In the genomic region with DNA sequence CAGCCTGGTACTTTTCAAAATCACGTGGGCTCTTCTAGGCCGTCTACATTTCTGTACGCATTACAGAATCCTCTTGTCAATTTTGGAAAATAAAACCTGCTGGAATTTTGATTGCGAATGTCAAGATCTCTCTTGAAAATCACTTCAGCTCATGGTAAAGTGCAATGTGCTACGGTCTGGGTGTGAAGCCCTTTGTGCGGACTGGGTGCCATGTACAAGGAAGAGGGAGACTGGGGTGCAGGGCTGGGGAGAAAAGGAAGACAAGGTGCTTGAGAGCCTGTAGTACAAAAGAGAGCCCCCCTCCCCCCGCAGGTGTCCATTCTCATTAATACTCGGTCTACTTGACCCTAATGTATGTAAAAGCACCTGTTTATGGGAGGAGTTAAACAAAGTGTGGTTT, we compare ENCODE assay signal across 16 mouse cellular contexts.
"Had no signal": no experiment of that assay in that cellular context is flagged by ENCODE, and none has a peak within 500 bp of the region (broad histone marks: within the 10 kb centered on the region; RNA-seq: fewer than 3 reads in every experiment).

No protein-coding gene starts in this region.

- H3K27ac ChIP-seq: neural tube, embryonic 13.5 days; neural tube, embryonic 15.5 days; stomach, embryonic 15.5 days; stomach, postnatal 0 days had no signal

- H3K9ac ChIP-seq: neural tube, embryonic 13.5 days; neural tube, embryonic 15.5 days; stomach, embryonic 15.5 days had no signal

- H3K36me3 ChIP-seq: neural tube, embryonic 13.5 days; neural tube, embryonic 15.5 days; stomach, embryonic 15.5 days had no signal

- H3K4me3 ChIP-seq: neural tube, embryonic 13.5 days; neural tube, embryonic 15.5 days; stomach, embryonic 15.5 days had no signal

- H3K27me3 ChIP-seq: neural tube, embryonic 15.5 days; stomach, embryonic 15.5 days had no signal

- H3K4me2 ChIP-seq: neural tube, embryonic 13.5 days; neural tube, embryonic 15.5 days; stomach, embryonic 15.5 days had no signal

- DNase-seq: retina, postnatal 1 day; right cerebral cortex, adult 18-20 months; right cerebral cortex, postnatal 14 days; right cerebral cortex, postnatal 25 days; right cerebral cortex, postnatal 4 days; spleen, adult 18-20 months; thymus, adult 18-20 months; thymus, adult 2 months; thymus, postnatal 14 days; thymus, postnatal 25 days; thymus, postnatal 36 days; thymus, postnatal 4 days had no signal

- H3K4me1 ChIP-seq: stomach, embryonic 15.5 days had no signal

- H3K9me3 ChIP-seq: neural tube, embryonic 13.5 days; neural tube, embryonic 15.5 days; stomach, embryonic 15.5 days had no signal
